Mouse (Mus musculus) c-Kit-negative CD71-positive TER-119-positive erythroid progenitor cells, embryonic 14.5 days (primary cell): ENCODE measurements around the gene Rnf121.

Source experiments
- DNase-seq: peaks from one replicate; pipeline ENCODE4 v3.0.0-alpha.2; 2013; ENCODE audit warnings: low read depth, low spot score

Rnf121 gene

DNA sequence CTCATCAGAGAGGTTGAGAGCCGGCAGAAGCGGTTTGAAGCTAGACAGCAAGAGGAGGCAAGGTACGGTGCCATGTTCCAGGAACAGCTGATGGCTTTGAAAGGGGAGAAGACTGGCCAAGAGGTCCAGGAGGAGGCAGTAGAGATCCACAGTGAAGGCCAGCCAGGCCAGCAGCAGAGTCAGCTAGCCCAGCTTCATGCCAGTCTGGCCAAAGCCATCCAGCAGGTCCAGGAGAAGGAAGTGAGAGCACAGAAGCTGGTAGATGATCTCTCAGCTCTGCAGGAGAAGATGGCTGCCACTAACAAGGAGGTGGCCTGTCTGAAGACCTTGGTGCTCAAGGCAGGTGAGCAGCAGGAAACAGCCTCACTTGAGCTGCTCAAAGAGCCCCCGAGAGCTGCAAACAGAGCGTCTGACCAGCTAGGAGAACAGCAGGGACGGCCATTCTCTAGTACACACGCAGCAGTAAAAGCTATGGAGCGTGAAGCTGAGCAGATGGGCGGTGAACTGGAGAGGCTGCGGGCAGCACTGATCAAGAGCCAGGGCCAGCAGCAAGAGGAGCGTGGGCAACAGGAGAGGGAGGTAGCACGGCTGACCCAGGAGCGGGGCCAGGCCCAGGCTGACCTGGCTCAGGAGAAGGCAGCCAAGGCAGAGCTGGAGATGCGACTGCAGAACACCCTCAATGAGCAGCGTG is 65.7 kb downstream of the Rnf121 start:
- DNase-seq, result no peak

DNA sequence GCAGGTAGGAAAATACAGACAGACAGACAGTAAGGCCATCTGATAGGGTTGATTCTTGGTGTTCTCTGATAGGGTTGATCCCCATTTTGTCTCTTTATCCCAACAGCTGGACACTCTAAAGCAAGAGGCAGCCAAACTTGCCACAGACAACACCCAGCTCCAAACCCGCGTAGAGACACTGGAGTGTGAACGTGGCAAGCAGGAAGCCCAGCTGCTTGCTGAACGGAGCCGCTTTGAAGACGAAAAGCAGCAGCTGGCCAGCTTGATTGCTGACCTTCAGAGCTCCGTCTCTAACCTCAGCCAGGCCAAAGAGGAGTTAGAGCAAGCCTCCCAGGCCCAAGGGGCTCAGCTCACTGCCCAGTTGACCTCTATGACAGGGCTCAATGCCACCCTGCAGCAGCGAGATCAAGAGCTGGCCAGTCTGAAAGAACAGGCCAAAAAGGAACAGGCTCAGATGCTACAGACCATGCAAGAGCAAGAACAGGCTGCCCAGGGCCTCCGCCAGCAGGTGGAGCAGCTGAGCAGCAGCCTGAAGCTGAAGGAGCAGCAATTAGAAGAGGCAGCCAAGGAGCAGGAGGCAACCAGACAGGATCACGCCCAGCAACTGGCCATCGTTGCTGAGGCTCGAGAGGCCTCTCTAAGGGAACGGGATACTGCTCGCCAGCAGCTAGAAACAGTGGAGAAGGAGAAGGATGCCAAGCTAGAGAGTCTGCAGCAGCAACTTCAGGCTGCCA is 66.9 kb downstream of the Rnf121 start:
- DNase-seq, result peak; percentile 36

DNA sequence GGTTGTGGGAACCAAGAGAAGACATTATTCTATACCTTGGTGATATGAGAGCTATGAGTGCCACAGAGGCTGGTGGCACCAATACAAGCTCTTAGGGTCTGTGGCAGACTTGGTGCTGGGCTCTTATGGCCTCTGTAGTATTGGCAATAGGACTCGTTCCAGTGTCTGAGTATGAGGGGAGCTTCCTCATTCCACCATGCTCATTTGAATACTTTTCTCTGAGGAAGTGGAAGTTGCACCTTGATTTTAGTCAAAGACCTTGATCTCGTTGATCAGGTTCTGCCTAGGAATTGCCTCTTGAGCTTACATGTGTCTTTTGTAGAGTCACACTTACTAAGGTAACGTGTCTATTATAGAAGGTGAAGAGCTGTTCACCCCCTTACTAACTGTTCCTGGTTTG is 71.0 kb downstream of the Rnf121 start:
- no peak for DNase-seq

DNA sequence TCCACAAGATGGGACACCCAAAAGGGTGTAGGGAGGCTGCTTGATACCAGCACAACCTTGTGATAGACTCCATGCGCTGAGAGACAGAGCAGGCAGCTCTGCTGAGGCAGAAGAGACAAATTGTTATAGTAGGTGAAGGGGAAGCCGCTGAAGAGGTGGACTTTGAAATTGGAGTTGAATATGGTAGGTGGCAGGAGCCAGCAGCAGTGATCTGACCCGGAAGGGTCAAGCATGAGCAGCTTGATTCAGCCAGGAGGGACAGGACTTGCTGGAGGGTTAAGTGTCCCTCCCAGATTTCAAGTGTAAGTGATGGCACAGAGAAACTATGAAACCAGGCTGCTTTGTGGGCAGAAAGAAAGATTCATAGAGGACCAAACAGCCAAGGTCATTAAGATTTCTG is 80.2 kb downstream of the Rnf121 start:
- no peak for DNase-seq

DNA sequence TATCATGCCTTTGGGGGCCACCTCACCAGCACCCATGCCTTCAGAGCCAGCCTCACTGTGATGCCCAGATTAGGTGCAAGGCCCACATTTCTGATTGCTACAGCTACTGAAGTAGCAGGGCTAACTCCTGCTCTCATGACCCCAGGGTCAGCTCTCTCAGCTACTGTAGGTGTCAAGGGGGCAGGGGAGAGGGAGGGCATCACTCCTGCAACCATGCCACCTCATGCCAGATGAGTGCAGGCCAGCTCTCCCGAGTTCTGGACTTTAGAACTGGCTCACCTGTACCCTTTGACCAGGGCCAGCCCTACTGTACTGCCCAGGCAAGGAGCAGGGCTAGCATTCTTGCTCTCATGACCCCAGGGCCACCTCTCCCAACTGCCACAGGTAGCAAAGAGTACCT is 82.5 kb downstream of the Rnf121 start:
- DNase-seq, result no peak

DNA sequence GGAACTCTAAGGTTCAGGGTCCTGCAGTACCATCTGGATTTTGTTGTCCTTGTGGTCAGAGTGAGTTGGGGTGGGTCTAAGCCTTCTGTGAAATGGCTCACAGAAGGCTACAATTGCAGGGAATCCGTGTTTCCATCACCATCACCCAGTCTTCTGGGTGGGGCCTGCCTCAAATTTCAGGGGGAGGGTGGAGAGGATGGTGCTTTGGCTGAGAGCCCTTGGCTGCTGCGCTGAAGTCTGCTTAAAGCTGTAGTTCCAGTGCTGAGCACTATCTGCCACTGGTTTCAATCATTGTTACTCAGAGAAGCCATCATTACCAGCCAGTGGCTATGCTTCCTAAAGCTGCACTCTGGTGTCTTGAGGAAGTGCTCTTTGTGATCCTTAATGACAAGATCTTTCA is 90.8 kb downstream of the Rnf121 start:
- no peak for DNase-seq

DNA sequence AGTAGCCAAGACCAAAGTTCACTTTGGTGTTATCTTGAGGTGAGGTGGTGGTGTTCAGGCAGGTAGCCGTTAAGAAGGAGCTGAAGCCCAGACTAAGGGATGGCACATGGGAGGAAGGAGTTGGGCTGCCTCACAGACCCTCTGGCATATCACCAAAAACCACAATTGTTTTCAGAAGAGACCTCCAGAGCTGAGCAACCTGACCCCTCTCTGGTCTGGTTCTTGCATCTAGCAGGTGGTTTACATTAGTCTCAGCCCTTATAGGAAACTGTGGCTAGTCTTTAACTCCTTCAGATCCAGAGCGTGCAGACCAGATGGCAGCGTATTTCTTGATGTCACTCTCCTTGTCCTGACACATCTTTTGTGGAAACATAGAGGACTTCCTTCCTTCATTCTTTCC is 91.5 kb downstream of the Rnf121 start:
- no peak for DNase-seq

DNA sequence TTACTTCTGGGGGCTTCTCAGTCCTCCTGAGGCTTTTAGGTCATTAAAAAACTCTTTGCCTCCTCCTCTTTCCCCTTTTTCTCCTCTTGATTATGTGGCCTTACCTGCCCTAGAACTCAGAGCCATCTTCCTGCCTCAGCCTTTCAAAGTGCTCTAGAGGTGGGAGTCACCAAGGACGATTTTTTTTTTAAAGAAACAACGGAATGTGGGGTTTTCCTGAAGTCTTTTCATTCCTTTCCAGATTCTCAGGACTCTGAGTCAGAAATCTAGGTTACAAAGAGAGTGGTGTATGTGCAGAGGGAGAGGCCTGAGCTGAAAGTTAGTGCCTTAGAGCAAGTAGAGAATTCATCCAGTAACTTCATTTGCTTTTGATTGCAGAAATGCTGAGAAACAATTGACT is 93.5 kb downstream of the Rnf121 start:
- no peak for DNase-seq

DNA sequence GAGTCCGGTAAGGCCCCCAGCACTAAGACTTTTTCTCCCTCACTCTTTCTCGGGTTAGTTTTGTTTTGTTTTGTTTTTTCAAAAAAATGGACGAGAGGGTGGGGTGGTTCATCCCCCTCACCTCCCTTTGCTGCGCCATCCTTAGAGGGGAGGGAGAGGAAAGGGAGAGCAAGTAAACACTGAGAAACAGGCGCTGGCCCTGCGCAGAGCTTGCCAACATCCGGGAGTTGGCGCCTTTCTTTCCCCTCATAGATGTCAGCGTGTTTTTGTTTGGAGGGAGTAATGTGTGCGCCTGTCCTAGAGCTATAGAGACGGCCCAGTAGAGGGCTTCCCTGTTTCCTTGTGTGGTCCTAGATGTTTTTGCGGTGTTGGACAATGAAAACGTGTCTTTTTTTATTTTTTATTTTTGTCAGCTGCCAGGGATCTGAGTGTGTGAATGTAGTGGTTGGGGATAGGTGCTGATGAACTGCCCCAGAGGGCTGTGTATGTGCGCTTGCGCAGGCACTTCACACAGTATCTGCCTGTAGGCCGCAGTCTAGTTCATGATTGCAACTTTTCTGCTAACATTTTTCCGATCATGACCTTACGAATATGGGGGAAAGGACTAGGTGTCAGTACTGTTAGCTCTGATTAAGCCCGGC is 94.3 kb downstream of the Rnf121 start:
- DNase-seq, result no peak

DNA sequence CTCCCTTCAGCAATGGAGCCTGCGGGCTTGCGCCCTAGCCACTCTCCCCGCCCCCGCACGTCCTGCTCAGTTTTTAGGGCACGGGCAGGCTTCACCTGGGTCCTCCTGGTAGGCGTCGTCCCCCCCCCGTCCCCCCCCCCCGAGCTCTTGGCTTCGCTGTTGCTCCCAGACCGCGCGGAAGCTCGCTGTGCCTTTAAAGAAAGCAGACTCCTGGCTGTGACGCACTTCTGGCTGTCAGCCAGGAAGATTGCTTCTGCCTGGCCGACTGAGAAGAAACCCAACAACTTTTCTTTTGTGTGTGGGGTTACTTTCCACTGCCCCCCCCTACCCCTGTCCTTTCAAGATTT is 94.9 kb downstream of the Rnf121 start:
- DNase-seq, result no peak

DNA sequence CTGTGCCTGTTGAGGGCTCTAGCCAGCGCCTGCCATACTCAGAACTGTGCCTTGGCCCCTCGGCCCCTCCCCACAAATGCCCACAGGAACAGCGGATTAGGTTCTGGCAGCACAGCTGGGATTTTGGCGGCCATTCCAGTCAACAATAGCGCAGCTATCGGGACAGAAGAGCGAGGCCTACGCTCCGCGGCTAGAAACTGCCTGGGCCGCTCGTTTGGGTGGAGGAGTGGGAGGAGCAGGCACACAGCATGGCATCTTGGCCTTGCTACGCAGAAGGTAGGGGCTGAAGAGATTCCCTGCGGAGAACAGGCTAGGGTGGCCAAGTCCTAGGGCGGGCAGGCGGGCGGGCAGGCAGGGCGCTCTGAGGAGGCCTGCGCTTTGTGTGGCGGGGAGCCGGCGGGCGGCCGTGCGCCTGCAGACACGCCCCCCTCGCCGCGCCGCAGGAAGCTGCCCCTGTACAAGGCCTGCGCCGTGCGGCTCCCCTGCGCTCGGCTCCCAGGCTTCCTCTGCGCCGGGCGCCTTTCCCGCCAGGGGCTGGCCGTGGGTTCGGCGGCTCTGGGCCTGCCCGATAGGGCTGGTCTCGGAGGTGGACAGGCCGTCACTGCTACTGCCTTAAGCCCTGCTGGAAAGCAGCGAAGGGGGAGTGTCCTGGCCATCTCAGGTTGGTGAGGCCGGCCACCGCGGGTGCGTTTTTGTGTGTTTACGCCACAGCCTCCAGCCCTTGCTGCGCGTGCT is 95.4 kb downstream of the Rnf121 start:
- peak; percentile 31 for DNase-seq
